Mouse (Mus musculus): ENCODE data around the gene Gpam. TPM values are rescaled to one million over a fixed set of nuclear protein-coding genes. Genes with fewer than 3 reads are reported as not detected.

Gene Gpam
- polyA plus RNA-seq, 1 experiment from 2014 or later = 20.6 TPM

GRCm38 (mm10) chr19:55085857-55086185, 41.2 kb downstream of the Gpam start:
- H3K27ac ChIP-seq (ENCODE audit: low read length) = no peak overlapping the region
- H3K9ac ChIP-seq (replicated peaks; ENCODE audit: low read length) = no peak overlapping the region
- no peak for ATAC-seq (ENCODE audit: low FRiP score, low TSS enrichment)
- H3K4me2 ChIP-seq (replicated peaks; ENCODE audit: low read depth, low read length) = no peak overlapping the region
- no peaks in the 10 kb centered on the region for H3K9me3 ChIP-seq (ENCODE audit: low read length)
- no peaks in the 10 kb centered on the region for H3K27me3 ChIP-seq (ENCODE audit: insufficient read depth, low read length)
- H3K4me1 ChIP-seq (ENCODE audit: insufficient read depth, low read length) = no peaks in the 10 kb centered on the region
- 95% methylated on average over 7 of the region's 7 CpGs for WGBS
- peaks cover 74% of the 10 kb centered on the region for H3K36me3 ChIP-seq (ENCODE audit: insufficient read depth, low read length)
- H3K4me3 ChIP-seq (ENCODE audit: low read length) = no peak overlapping the region

- H3K4me3 ChIP-seq (ENCODE audit: low read length) = no peak overlapping the region
- no peak overlapping the region for H3K9ac ChIP-seq (replicated peaks; ENCODE audit: low read length)
- H3K36me3 ChIP-seq (ENCODE audit: insufficient read depth, low read length) = peaks cover 77% of the 10 kb centered on the region
- no peak overlapping the region for H3K27ac ChIP-seq (ENCODE audit: low read length)
- H3K4me1 ChIP-seq (ENCODE audit: insufficient read depth, low read length) = no peaks in the 10 kb centered on the region
- H3K4me2 ChIP-seq (replicated peaks; ENCODE audit: low read depth, low read length) = no peak overlapping the region
- H3K27me3 ChIP-seq (ENCODE audit: insufficient read depth, low read length) = no peaks in the 10 kb centered on the region
- ATAC-seq (ENCODE audit: low FRiP score, low TSS enrichment) = no peak
- 86% methylated on average over 4 of the region's 4 CpGs for WGBS
- no peaks in the 10 kb centered on the region for H3K9me3 ChIP-seq (ENCODE audit: low read length)
These were observed 41.8 kb downstream of the Gpam start for GRCm38 (mm10) chr19:55084971-55085856.

GRCm38 (mm10) chr19:55076822-55077221, 50.2 kb downstream of the Gpam start:
- peaks cover 86% of the 10 kb centered on the region for H3K36me3 ChIP-seq (ENCODE audit: insufficient read depth, low read length)
- H3K27me3 ChIP-seq (ENCODE audit: insufficient read depth, low read length) = no peaks in the 10 kb centered on the region
- H3K27ac ChIP-seq (ENCODE audit: low read length) = no peak overlapping the region
- no peaks in the 10 kb centered on the region for H3K4me1 ChIP-seq (ENCODE audit: insufficient read depth, low read length)
- no peak for ATAC-seq (ENCODE audit: low FRiP score, low TSS enrichment)
- H3K9me3 ChIP-seq (ENCODE audit: low read length) = no peaks in the 10 kb centered on the region
- H3K4me2 ChIP-seq (replicated peaks; ENCODE audit: low read depth, low read length) = no peak overlapping the region
- H3K4me3 ChIP-seq (ENCODE audit: low read length) = no peak overlapping the region
- no peak overlapping the region for H3K9ac ChIP-seq (replicated peaks; ENCODE audit: low read length)
- 84% methylated on average over 8 of the region's 8 CpGs for WGBS

- ATAC-seq (ENCODE audit: low FRiP score, low TSS enrichment) = no peak
These were observed 54.0 kb downstream of the Gpam start for GRCm38 (mm10) chr19:55073004-55073403.

GRCm38 (mm10) chr19:55069054-55069453, 58.0 kb downstream of the Gpam start:
- Histone ChIP-seq H3K4me3 (ENCODE audit: low read length) (no peak overlapping the region), H3K9me3 (ENCODE audit: low read length) (no peaks in the 10 kb centered on the region), H3K9ac (replicated peaks; ENCODE audit: low read length) (no peak overlapping the region), H3K4me2 (replicated peaks; ENCODE audit: low read depth, low read length) (no peak overlapping the region), H3K4me1 (ENCODE audit: insufficient read depth, low read length) (no peaks in the 10 kb centered on the region), H3K27ac (ENCODE audit: low read length) (no peak overlapping the region), H3K27me3 (ENCODE audit: insufficient read depth, low read length) (no peaks in the 10 kb centered on the region), H3K36me3 (ENCODE audit: insufficient read depth, low read length) (peaks cover 50% of the 10 kb centered on the region)
- ATAC-seq (ENCODE audit: low FRiP score, low TSS enrichment) = no peak
- 83% methylated on average over 8 of the region's 8 CpGs for WGBS

More at GRCm38 (mm10) chr19:55073004-55073403, 54.0 kb downstream of the Gpam start:
- 87% methylated on average over 3 of the region's 3 CpGs for WGBS
- Histone ChIP-seq H3K27ac (ENCODE audit: low read length) (no peak overlapping the region), H3K27me3 (ENCODE audit: insufficient read depth, low read length) (no peaks in the 10 kb centered on the region), H3K9me3 (ENCODE audit: low read length) (no peaks in the 10 kb centered on the region), H3K4me3 (ENCODE audit: low read length) (no peak overlapping the region), H3K4me2 (replicated peaks; ENCODE audit: low read depth, low read length) (no peak overlapping the region), H3K4me1 (ENCODE audit: insufficient read depth, low read length) (no peaks in the 10 kb centered on the region), H3K36me3 (ENCODE audit: insufficient read depth, low read length) (peaks cover 82% of the 10 kb centered on the region), H3K9ac (replicated peaks; ENCODE audit: low read length) (no peak overlapping the region)

GRCm38 (mm10) chr19:55063272-55063671, 63.8 kb downstream of the Gpam start:
- no peak overlapping the region for H3K9ac ChIP-seq (replicated peaks; ENCODE audit: low read length)
- 36% methylated on average over 6 of the region's 6 CpGs for WGBS
- H3K27ac ChIP-seq (ENCODE audit: low read length) = no peak overlapping the region
- 0 out of 2 replicates have a peak, but pooled peaks cover 3% of the 10 kb centered on the region for H3K36me3 ChIP-seq (ENCODE audit: insufficient read depth, low read length)
- H3K9me3 ChIP-seq (ENCODE audit: low read length) = peaks cover 10% of the 10 kb centered on the region; the same call in 1 of the 2 replicates
- no peak overlapping the region for H3K4me3 ChIP-seq (ENCODE audit: low read length)
- peak; percentile 40 for ATAC-seq (ENCODE audit: low FRiP score, low TSS enrichment)
- no peak overlapping the region for H3K4me2 ChIP-seq (replicated peaks; ENCODE audit: low read depth, low read length)
- H3K27me3 ChIP-seq (ENCODE audit: insufficient read depth, low read length) = no peaks in the 10 kb centered on the region
- peaks cover 9% of the 10 kb centered on the region for H3K4me1 ChIP-seq (ENCODE audit: insufficient read depth, low read length)

- Histone ChIP-seq H3K36me3 (ENCODE audit: insufficient read depth, low read length) (0 out of 2 replicates have a peak, but pooled peaks cover 3% of the 10 kb centered on the region), H3K4me2 (replicated peaks; ENCODE audit: low read depth, low read length) (no peak overlapping the region), H3K4me1 (ENCODE audit: insufficient read depth, low read length) (peaks cover 9% of the 10 kb centered on the region), H3K27ac (ENCODE audit: low read length) (no peak overlapping the region), H3K9ac (replicated peaks; ENCODE audit: low read length) (no peak overlapping the region), H3K27me3 (ENCODE audit: insufficient read depth, low read length) (no peaks in the 10 kb centered on the region), H3K9me3 (ENCODE audit: low read length) (peaks cover 10% of the 10 kb centered on the region; the same call in 1 of the 2 replicates), H3K4me3 (ENCODE audit: low read length) (no peak overlapping the region)
- WGBS = 83% methylated on average over 8 of the region's 8 CpGs
- no peak for ATAC-seq (ENCODE audit: low FRiP score, low TSS enrichment)
These were observed 64.5 kb downstream of the Gpam start for GRCm38 (mm10) chr19:55062501-55062900.

- Histone ChIP-seq H3K27me3 (ENCODE audit: insufficient read depth, low read length) (no peaks in the 10 kb centered on the region), H3K9ac (replicated peaks; ENCODE audit: low read length) (no peak overlapping the region), H3K4me1 (ENCODE audit: insufficient read depth, low read length) (peaks cover 9% of the 10 kb centered on the region), H3K9me3 (ENCODE audit: low read length) (peaks cover 10% of the 10 kb centered on the region; the same call in 1 of the 2 replicates), H3K4me3 (ENCODE audit: low read length) (no peak overlapping the region), H3K36me3 (ENCODE audit: insufficient read depth, low read length) (0 out of 2 replicates have a peak, but pooled peaks cover 3% of the 10 kb centered on the region), H3K27ac (ENCODE audit: low read length) (no peak overlapping the region), H3K4me2 (replicated peaks; ENCODE audit: low read depth, low read length) (no peak overlapping the region)
- 0 out of 2 replicates have a peak, but pooled peaks have one; percentile 11 for ATAC-seq (ENCODE audit: low FRiP score, low TSS enrichment)
- 29% methylated on average over 4 of the region's 5 CpGs for WGBS
These were observed 65.1 kb downstream of the Gpam start for GRCm38 (mm10) chr19:55061951-55062350.

- H3K4me2 ChIP-seq (replicated peaks; ENCODE audit: low read depth, low read length) = peak overlapping the region; percentile 62
- WGBS = 8% methylated on average over 14 of the region's 14 CpGs
- 0 out of 2 replicates have a peak, but pooled peaks cover 3% of the 10 kb centered on the region for H3K36me3 ChIP-seq (ENCODE audit: insufficient read depth, low read length)
- peaks cover 9% of the 10 kb centered on the region for H3K4me1 ChIP-seq (ENCODE audit: insufficient read depth, low read length)
- H3K27ac ChIP-seq (ENCODE audit: low read length) = no peak overlapping the region
- H3K9ac ChIP-seq (replicated peaks; ENCODE audit: low read length) = peak overlapping the region; percentile 57
- H3K9me3 ChIP-seq (ENCODE audit: low read length) = peaks cover 10% of the 10 kb centered on the region; the same call in 1 of the 2 replicates
- no peaks in the 10 kb centered on the region for H3K27me3 ChIP-seq (ENCODE audit: insufficient read depth, low read length)
- peak; percentile 58; the same call in 1 of the 2 replicates for ATAC-seq (ENCODE audit: low FRiP score, low TSS enrichment)
- H3K4me3 ChIP-seq (ENCODE audit: low read length) = peak overlapping the region; percentile 39
These were observed 65.6 kb downstream of the Gpam start for GRCm38 (mm10) chr19:55061447-55061901.

- Histone ChIP-seq H3K9me3 (ENCODE audit: low read length) (peaks cover 10% of the 10 kb centered on the region; the same call in 1 of the 2 replicates), H3K4me3 (ENCODE audit: low read length) (peak overlapping the region; percentile 39), H3K27ac (ENCODE audit: low read length) (no peak overlapping the region), H3K4me2 (replicated peaks; ENCODE audit: low read depth, low read length) (peak overlapping the region; percentile 62), H3K4me1 (ENCODE audit: insufficient read depth, low read length) (peaks cover 9% of the 10 kb centered on the region), H3K9ac (replicated peaks; ENCODE audit: low read length) (0 out of 2 replicates have a peak overlapping the region, but pooled peaks have one; percentile 57), H3K27me3 (ENCODE audit: insufficient read depth, low read length) (no peaks in the 10 kb centered on the region), H3K36me3 (ENCODE audit: insufficient read depth, low read length) (0 out of 2 replicates have a peak, but pooled peaks cover under 1% of the 10 kb centered on the region)
- WGBS = 4% methylated on average over 7 of the region's 7 CpGs
- ATAC-seq (ENCODE audit: low FRiP score, low TSS enrichment) = peak; percentile 68
These were observed 66.1 kb downstream of the Gpam start for GRCm38 (mm10) chr19:55060964-55061363.
